9 mouse cellular contexts compared by ENCODE assay signal in genomic region chr11:44707381-44708289, GRCm38 (mm10).
DNase-seq lines count a peak whose midpoint lies in the region; ATAC-seq and TF ChIP-seq lines count a peak whose summit lies in the region.
"Had no signal": no experiment of that assay in that cellular context is flagged by ENCODE, and none has a peak within 500 bp of the region (broad histone marks: within the 10 kb centered on the region; RNA-seq: fewer than 3 reads in every experiment).

No protein-coding gene starts in this region.

- H3K4me2 ChIP-seq in kidney, postnatal 0 days (ENCODE audit: low read length), result peak overlapping the region; percentile 42
- H3K4me2 ChIP-seq: liver, embryonic 13.5 days had no signal

- 12% methylated on average over 13 of the region's 13 CpGs for WGBS in kidney, postnatal 0 days
- WGBS in hindbrain, embryonic 10.5 days, result 7% methylated on average over 13 of the region's 13 CpGs

- H3K36me3 ChIP-seq in kidney, postnatal 0 days (ENCODE audit: insufficient read depth, low read length), result no peaks in the 10 kb centered on the region
- H3K36me3 ChIP-seq in hindbrain, embryonic 10.5 days, result no peaks in the 10 kb centered on the region
- H3K36me3 ChIP-seq: liver, embryonic 13.5 days had no signal

- ATAC-seq in kidney, postnatal 0 days (replicated peaks; ENCODE audit: low FRiP score, low read depth), result no peak

- H3K4me3 ChIP-seq in kidney, postnatal 0 days (replicated peaks; ENCODE audit: low read depth, low read length), result no peak overlapping the region
- H3K4me3 ChIP-seq in brown adipose tissue, adult 24 weeks (ENCODE audit: insufficient read depth, low read depth, low read length), result no peak overlapping the region
- H3K4me3 ChIP-seq in hindbrain, embryonic 10.5 days, result peak overlapping the region; percentile 11; the same call in 1 of the 2 replicates
- H3K4me3 ChIP-seq: liver, embryonic 13.5 days had no signal

- DNase-seq in kidney, postnatal 0 days (ENCODE audit: low spot score), result peak; percentile 51
- no peak for DNase-seq in kidney, adult 18-20 months
- DNase-seq in hindbrain, embryonic 10.5 days (ENCODE audit: low spot score), result peak; percentile 55
- DNase-seq in neural tube, embryonic 10.5 days (ENCODE audit: extremely low spot score, low spot score), result peak; percentile 50
- no peak for DNase-seq in liver
- DNase-seq in urinary bladder, postnatal 14 days (ENCODE audit: low spot score), result no peak
- DNase-seq in left cerebral cortex, adult 18-20 months (ENCODE audit: low spot score in 2 of 2), result no peak
- DNase-seq: liver, embryonic 13.5 days had no signal

- H3K9ac ChIP-seq in kidney, postnatal 0 days (ENCODE audit: low read depth, low read length), result no peak overlapping the region
- H3K9ac ChIP-seq: liver, embryonic 13.5 days had no signal

- no peak for TF ChIP-seq CTCF in kidney, postnatal 0 days (IDR thresholded peaks at IDR 0.05; ENCODE audit: low read depth)

- no peaks in the 10 kb centered on the region for H3K27me3 ChIP-seq in kidney, postnatal 0 days (ENCODE audit: insufficient read depth, low read length)
- no peaks in the 10 kb centered on the region for H3K27me3 ChIP-seq in hindbrain, embryonic 10.5 days (ENCODE audit: insufficient read depth, poor library complexity, severe bottlenecking)
- H3K27me3 ChIP-seq: liver, embryonic 13.5 days had no signal

- H3K4me1 ChIP-seq in kidney, postnatal 0 days (replicated peaks; ENCODE audit: insufficient read depth, low read length), result peaks cover 8% of the 10 kb centered on the region; the same call in 1 of the 2 replicates
- peaks cover 16% of the 10 kb centered on the region; the same call in 1 of the 2 replicates for H3K4me1 ChIP-seq in brown adipose tissue, adult 24 weeks (ENCODE audit: control insufficient read depth, insufficient read depth, insufficient read length, low read length)
- peaks cover 39% of the 10 kb centered on the region for H3K4me1 ChIP-seq in hindbrain, embryonic 10.5 days (replicated peaks)
- H3K4me1 ChIP-seq: liver, embryonic 13.5 days had no signal

- no peaks in the 10 kb centered on the region for H3K9me3 ChIP-seq in kidney, postnatal 0 days (replicated peaks; ENCODE audit: low read length)
- no peaks in the 10 kb centered on the region for H3K9me3 ChIP-seq in hindbrain, embryonic 10.5 days
- H3K9me3 ChIP-seq: liver, embryonic 13.5 days had no signal

- peak overlapping the region; percentile 60 for H3K27ac ChIP-seq in kidney, postnatal 0 days
- peak overlapping the region; percentile 75 for H3K27ac ChIP-seq in brown adipose tissue, adult 24 weeks (replicated peaks; ENCODE audit: low read depth, low read length)
- peak overlapping the region; percentile 82 for H3K27ac ChIP-seq in hindbrain, embryonic 10.5 days
- H3K27ac ChIP-seq: liver, embryonic 13.5 days had no signal

Comparison
In these comparisons a context has a peak if more than half of its experiments do, and no peak if none do; other contexts are left out.
1. DNase-seq: peak in kidney, postnatal 0 days (single experiment), hindbrain, embryonic 10.5 days (single experiment) and neural tube, embryonic 10.5 days (single experiment); none in kidney, adult 18-20 months (single experiment), liver (single experiment), urinary bladder, postnatal 14 days (single experiment) and left cerebral cortex, adult 18-20 months (0 of 2).
2. Peak in every context shown above with its lines, with median percentiles within 50 percentile points of each other: H3K27ac ChIP-seq.